ENCODE assay signal across 8 mouse cellular contexts in the genomic region with DNA sequence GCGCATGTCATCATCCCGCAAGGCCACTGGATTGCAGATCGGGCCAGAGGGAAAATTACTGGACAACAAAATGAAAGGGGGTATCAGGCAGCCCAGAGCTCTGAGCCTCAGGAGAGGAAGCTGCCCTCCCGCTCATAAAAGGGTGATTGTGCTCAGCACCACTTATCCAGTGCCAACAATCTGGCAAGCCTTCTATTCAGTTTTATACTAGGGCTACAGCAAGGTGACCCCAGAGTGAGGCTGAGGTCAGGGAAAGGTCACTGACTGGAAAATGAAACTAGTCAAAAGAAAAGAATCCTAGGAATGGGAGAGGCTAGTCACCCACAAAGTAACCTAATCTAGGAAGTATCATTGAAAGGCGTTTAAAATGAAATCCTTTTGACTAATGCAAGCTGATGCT.
DNase-seq lines count a peak whose midpoint lies in the region; ATAC-seq lines count a peak whose summit lies in the region.

No protein-coding gene starts in this region.

- 44% methylated on average over 5 of the region's 5 CpGs for WGBS in hindbrain, embryonic 14.5 days
- 54% methylated on average over 5 of the region's 5 CpGs for WGBS in hindbrain, embryonic 12.5 days
- 34% methylated on average over 5 of the region's 5 CpGs for WGBS in forebrain, embryonic 10.5 days

- no peaks in the 10 kb centered on the region for H3K9me3 ChIP-seq in hindbrain, embryonic 14.5 days (ENCODE audit: control insufficient read depth, low read length)
- H3K9me3 ChIP-seq in hindbrain, embryonic 12.5 days (replicated peaks): no peaks in the 10 kb centered on the region
- H3K9me3 ChIP-seq in forebrain, embryonic 10.5 days: no peaks in the 10 kb centered on the region

- no peak for DNase-seq in hindbrain, embryonic 14.5 days (ENCODE audit: low spot score)
- DNase-seq in ES-CJ7 (ENCODE audit: low read depth, low spot score): peak; percentile 44
- peak; percentile 24 for DNase-seq in forebrain, embryonic 10.5 days (ENCODE audit: extremely low spot score, low spot score)
- DNase-seq in kidney, postnatal 14 days: peak; percentile 12
- DNase-seq in thymus, postnatal 0 days (ENCODE audit: low spot score): no peak
- no peak for DNase-seq in lung, postnatal 36 days
- no peak for DNase-seq in spleen, adult 18-20 months

- peak; percentile 62; the same call in 1 of the 2 replicates for ATAC-seq in hindbrain, embryonic 14.5 days (ENCODE audit: low FRiP score)
- no peak for ATAC-seq in hindbrain, embryonic 12.5 days (ENCODE audit: low FRiP score)

- H3K4me1 ChIP-seq in hindbrain, embryonic 14.5 days (replicated peaks; ENCODE audit: control insufficient read depth, insufficient read depth, low read length): no peaks in the 10 kb centered on the region
- no peaks in the 10 kb centered on the region for H3K4me1 ChIP-seq in hindbrain, embryonic 12.5 days
- H3K4me1 ChIP-seq in forebrain, embryonic 10.5 days: peaks cover 26% of the 10 kb centered on the region

- H3K27ac ChIP-seq in hindbrain, embryonic 14.5 days: no peak overlapping the region
- H3K27ac ChIP-seq in hindbrain, embryonic 12.5 days: no peak overlapping the region
- H3K27ac ChIP-seq in forebrain, embryonic 10.5 days: 0 out of 2 replicates have a peak overlapping the region, but pooled peaks have one; percentile 25

- no peaks in the 10 kb centered on the region for H3K36me3 ChIP-seq in hindbrain, embryonic 14.5 days (replicated peaks; ENCODE audit: control insufficient read depth, insufficient read depth)
- H3K36me3 ChIP-seq in hindbrain, embryonic 12.5 days: no peaks in the 10 kb centered on the region
- H3K36me3 ChIP-seq in forebrain, embryonic 10.5 days (replicated peaks): no peaks in the 10 kb centered on the region

- H3K4me3 ChIP-seq in hindbrain, embryonic 14.5 days (replicated peaks; ENCODE audit: low read length): no peak overlapping the region
- H3K4me3 ChIP-seq in hindbrain, embryonic 12.5 days: no peak overlapping the region
- no peak overlapping the region for H3K4me3 ChIP-seq in forebrain, embryonic 10.5 days

- no peak overlapping the region for H3K9ac ChIP-seq in hindbrain, embryonic 14.5 days
- no peak overlapping the region for H3K9ac ChIP-seq in hindbrain, embryonic 12.5 days

- no peaks in the 10 kb centered on the region for H3K27me3 ChIP-seq in hindbrain, embryonic 14.5 days (ENCODE audit: control insufficient read depth, insufficient read depth, low read length)
- no peaks in the 10 kb centered on the region for H3K27me3 ChIP-seq in hindbrain, embryonic 12.5 days
- H3K27me3 ChIP-seq in forebrain, embryonic 10.5 days (ENCODE audit: poor library complexity, severe bottlenecking): no peaks in the 10 kb centered on the region

- no peak overlapping the region for H3K4me2 ChIP-seq in hindbrain, embryonic 14.5 days (replicated peaks)
- H3K4me2 ChIP-seq in hindbrain, embryonic 12.5 days (replicated peaks): no peak overlapping the region

Comparison
In these comparisons a context has a peak if more than half of its experiments do, and no peak if none do; other contexts are left out.
1. DNase-seq: peak in ES-CJ7 (single experiment), forebrain, embryonic 10.5 days (single experiment) and kidney, postnatal 14 days (single experiment); none in hindbrain, embryonic 14.5 days (single experiment), thymus, postnatal 0 days (single experiment), lung, postnatal 36 days (single experiment) and spleen, adult 18-20 months (0 of 2).